Mouse (Mus musculus) WW6 (cell line): ENCODE results near the gene Klhl11.

Source experiments
- DNase-seq: peaks from one replicate; pipeline ENCODE4 v3.0.0-alpha.2; 2013; ENCODE audit warnings: low read depth, low spot score

Klhl11 gene

GRCm38 (mm10) chr11:100414021-100414913 is 58.3 kb downstream of the Klhl11 start, which contains the start of gene P3h4:
Gene P3h4 (minus strand): TSS chr11:100414836.
- no peak for DNase-seq

- DNase-seq, result no peak
These were observed 59.0 kb downstream of the Klhl11 start for GRCm38 (mm10) chr11:100413541-100413940.
